Mouse (Mus musculus) ES-E14 (cell line): ENCODE measurements at regions not wholly inside any gene's neighbourhood (a gene's known extent, or its start where the extent isn't known, plus 50 kb on each side); places are given as distances from the start of the nearest gene placed in this dataset.

Source experiments
- CHD2 ChIP-seq: IDR thresholded peaks from 2 replicates; pipeline ENCODE4 v1.6.1; 2014; ENCODE audit warnings: mild to moderate bottlenecking, low read depth, low read length, inconsistent platforms
- MAFK ChIP-seq: IDR thresholded peaks from 2 replicates; pipeline ENCODE4 v1.6.1; 2014; ENCODE audit warnings: mild to moderate bottlenecking, low read depth, low read length, inconsistent platforms; ENCODE audit not compliant: insufficient read depth

GRCm38 (mm10) chr13:60264504-60264903 lies 87.3 kb upstream of the Gas1 start:
- TF ChIP-seq CHD2 (no peak), MAFK (no peak)
